Mouse (Mus musculus): Measurements from ENCODE around the gene Plin2.
"Not testable (repeated sequence)": the region's sequence is repeated elsewhere in the genome, so short reads cannot be mapped to it uniquely, and the experiment has no call there.

The Plin2 gene

GRCm38 (mm10) chr4:86683280-86683679, 13.4 kb upstream of the Plin2 start:
- DNase-seq, result no peak

DNA sequence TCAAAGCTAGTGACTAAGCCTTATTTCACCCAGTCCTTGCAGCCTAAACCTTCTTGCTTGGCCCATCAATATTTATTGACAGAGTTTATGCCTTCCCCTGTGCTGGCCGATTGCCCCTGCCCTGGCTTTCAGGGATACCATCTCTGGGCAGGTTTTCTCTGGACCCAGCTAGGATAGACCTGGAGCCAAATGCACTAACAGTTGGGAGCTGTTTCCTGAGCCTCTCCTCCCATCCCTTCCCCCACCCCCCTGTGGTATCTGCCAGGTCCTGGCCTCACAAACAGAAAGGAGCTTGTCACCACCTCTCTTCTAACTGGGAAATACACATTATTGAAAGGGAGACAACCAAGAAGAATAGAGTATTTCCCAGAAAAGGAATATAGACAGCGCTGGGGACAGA, 12.0 kb upstream of the Plin2 start:
- no peak for DNase-seq

DNA sequence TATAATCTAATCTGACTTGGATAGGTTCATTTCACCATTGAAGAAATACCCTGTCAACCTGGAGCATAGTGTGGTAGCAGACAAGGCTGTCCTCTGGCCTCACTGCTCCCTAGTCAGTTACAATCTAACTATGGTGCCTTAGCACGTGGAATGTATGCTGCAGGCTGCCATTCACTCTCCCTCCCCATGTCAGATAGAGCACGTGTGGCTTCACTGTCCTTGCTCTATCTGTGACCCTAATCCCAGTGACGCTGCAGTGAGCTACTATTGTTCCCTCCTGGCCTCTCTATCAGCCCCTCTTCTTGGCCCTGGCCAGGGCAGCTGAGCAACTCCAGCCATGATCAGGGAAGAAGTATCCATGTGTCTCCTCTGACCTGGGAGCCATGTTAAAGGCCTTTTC, 11.6 kb upstream of the Plin2 start:
- no peak for DNase-seq

GRCm38 (mm10) chr4:86679686-86680085, 9.8 kb upstream of the Plin2 start:
- no peak for DNase-seq

DNA sequence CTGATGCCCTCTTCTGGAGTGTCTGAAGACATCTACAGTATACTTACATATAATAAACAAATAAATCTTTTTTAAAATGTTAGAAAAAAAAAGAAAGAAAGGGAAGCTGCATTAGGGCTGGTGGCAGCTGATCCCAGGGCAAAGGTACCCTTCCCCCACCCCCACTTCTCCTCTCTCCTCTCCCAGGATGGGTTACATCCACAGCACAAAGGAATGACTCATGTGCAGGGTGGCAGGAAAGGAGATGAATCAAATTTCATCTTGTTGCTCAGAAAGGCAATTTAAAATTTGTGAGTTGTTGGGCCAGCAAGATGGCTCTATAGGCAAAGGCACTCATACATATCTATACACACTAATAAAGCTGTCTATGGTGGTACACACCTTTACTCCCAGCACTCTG, 6.9 kb upstream of the Plin2 start:
- DNase-seq, result no peak

DNA sequence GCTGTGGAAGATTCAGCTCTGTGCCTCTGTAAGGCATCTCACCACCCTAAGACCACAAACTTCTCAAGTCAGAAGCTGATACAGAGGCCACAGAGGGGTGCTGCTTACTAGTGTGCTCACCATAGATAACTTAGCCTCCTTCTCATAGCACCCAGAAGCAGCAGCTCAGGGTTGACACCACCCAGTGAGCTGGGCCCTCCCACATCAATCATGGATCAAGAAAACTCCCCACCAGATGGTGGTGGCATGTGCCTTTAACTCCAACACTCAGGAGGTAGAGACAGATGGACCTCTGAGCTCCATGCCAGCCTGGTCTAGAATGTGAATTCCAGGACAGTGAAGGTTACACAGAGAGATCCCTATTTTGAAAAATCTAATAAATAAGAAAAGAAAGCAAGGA, 4.9 kb upstream of the Plin2 start:
- DNase-seq, result not testable (repeated sequence)

GRCm38 (mm10) chr4:86674150-86674549, 4.3 kb upstream of the Plin2 start:
- not testable (repeated sequence) for DNase-seq

- no peak for DNase-seq
Measured at GRCm38 (mm10) chr4:86672450-86672849, 2.6 kb upstream of the Plin2 start.

- no peak for DNase-seq
Measured at GRCm38 (mm10) chr4:86671803-86672202, 1.9 kb upstream of the Plin2 start.

GRCm38 (mm10) chr4:86670582-86671306, 884 bp upstream of the Plin2 start:
- peak; percentile 17 for DNase-seq

GRCm38 (mm10) chr4:86669241-86669753, 563 bp downstream of the Plin2 start:
- DNase-seq, result peak; percentile 56

GRCm38 (mm10) chr4:86668290-86669000, 1.4 kb downstream of the Plin2 start:
- no peak for DNase-seq

DNA sequence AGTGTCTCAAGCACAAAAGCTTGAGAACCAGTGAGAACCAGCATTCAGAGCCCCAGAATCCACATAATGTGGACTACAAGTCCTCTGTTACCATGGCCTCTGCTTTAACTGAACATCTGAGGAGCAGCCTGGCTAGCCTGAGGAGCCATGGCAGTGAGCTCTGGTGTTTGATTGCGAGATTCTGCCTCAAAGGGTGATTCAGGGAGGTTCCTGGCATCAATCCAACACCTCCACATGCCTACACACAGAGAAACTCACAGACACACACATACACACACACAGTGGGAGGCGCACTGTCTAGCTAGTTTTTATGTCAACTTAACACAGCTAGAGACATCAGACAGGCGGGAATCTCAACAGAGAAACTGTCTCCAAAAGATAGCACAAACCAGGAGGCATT, 4.3 kb downstream of the Plin2 start:
- no peak for DNase-seq

DNA sequence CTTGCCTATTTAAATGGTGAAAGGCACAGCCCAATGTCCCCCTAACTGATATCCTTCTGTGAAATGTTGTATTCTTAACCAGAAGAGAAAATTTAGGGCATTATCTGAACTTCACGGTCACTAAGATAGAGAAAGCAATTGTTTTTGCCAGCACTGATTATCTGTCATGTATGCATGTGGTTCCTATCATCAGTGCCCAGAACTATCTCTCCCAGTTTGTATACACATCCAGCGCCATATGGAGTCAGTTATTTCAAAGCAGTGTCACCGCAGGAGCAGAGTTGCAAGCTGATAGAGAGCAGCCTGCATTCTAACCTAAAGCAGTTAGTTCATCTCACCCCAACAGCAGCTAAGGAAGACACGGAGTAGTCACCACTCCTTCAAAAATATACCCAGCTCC, 5.9 kb downstream of the Plin2 start:
- no peak for DNase-seq

GRCm38 (mm10) chr4:86657176-86657575, 12.7 kb downstream of the Plin2 start:
- no peak for DNase-seq

DNA sequence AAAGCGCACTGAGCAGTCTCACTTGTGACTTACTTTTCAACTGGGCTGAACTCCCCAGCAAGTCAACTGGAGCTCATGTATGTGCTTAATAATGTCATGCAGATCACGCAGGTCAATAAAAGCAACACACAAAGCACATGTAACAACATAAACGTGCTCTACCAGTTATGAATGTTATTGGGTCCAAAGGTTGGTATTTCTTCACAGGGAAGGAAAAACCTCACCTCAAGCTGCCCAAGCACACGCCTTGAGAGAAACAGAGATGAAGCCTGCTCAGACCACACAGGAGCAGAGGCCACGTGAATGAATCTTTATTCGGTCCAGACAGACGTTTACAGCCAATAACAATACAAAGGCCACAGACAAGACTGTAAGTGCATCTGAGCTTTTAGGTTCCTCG, 13.4 kb downstream of the Plin2 start:
- not testable (repeated sequence) for DNase-seq

GRCm38 (mm10) chr4:86651686-86652384, 18.0 kb downstream of the Plin2 start:
- DNase-seq, result peak; percentile 9

GRCm38 (mm10) chr4:86648394-86648793, 21.5 kb downstream of the Plin2 start:
- DNase-seq, result not testable (repeated sequence)

DNA sequence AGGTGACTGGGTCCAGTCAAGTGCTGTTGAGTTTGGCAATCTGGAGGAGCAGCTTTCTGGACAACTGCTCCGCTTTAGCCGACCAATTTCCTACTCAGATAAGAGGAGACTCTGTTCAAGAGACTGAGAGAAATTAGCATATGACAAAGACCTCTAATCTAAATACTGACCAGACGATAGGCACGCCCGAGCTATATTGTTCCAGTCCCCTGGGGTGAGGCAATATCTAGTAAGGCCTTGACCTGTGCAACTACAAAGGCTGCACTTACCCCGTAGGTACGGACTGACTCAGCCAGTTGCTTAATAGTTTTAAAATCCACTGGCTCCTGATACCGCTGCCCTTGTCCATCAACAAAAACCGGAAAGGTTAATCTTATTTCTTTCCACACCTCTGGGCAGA, 32.3 kb downstream of the Plin2 start:
- DNase-seq, result not testable (repeated sequence)

DNA sequence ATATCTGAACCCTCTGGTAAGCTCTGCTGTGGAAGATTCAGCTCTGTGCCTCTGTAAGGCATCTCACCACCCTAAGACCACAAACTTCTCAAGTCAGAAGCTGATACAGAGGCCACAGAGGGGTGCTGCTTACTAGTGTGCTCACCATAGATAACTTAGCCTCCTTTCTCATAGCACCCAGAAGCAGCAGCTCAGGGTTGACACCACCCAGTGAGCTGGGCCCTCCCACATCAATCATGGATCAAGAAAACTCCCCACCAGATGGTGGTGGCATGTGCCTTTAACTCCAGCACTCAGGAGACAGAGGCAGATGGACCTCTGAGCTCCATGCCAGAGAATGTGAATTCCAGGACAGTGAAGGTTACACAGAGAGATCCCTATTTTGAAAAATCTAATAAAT, 35.0 kb downstream of the Plin2 start:
- DNase-seq, result not testable (repeated sequence)

- not testable (repeated sequence) for DNase-seq
Measured at GRCm38 (mm10) chr4:86634312-86634711, 35.5 kb downstream of the Plin2 start.

DNA sequence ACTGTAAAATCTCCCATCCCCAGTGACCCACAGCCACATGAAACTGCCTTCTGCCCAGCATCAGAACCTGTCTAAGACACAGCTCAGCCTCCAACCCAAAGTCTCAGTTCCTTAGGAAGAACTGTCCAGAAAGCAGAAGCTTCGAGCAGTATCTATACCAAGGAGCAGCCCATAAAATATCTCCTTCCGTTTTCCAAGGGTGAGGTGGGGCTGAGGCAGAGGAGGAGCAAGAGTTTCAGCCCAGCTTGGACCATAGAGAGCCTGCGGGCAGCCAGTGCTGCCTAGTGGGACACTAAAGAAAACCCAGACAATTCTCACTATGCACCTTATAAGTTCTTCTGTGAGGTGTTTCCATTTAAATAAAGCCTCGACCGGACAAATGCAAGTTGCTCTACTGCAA, 37.3 kb downstream of the Plin2 start:
- DNase-seq, result not testable (repeated sequence)

- no peak for DNase-seq
Measured at GRCm38 (mm10) chr4:86631831-86632230, 38.0 kb downstream of the Plin2 start.

GRCm38 (mm10) chr4:86626496-86626895, 43.4 kb downstream of the Plin2 start:
- DNase-seq, result not testable (repeated sequence)
